Mouse (Mus musculus): ENCODE results near the gene Fam25c.

DNA sequence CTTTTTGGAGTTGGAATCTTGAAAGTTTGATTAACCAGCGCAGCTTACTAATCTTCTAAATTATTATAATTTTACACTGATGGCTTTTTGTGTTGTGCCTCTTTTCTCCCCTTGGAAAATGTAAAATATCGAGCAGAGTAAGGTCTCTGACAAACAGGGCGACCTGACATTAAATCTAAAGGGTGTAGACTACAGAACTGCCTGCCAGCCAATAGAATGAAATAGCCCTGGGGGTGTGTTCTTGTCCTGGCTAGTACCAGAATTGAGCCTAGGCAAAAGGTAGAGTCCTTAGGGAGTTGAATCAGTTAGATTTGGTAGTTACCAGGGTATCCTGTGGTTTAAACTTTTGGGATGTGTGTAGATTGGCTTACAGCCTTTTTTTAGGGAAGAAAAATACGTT is 43.5 kb downstream of the Fam25c start:
- no peak for TF ChIP-seq POLR2A (IDR thresholded peaks at IDR 0.05; ENCODE audit: insufficient read depth, low read length)
- no peak for TF ChIP-seq EP300 (IDR thresholded peaks at IDR 0.05; ENCODE audit: insufficient read depth, low read depth, low read length)
- TF ChIP-seq CTCF (IDR thresholded peaks at IDR 0.05; ENCODE audit: low read depth, low read length), result no peak

Measured in ES-Bruce4 (cell line).